Mouse (Mus musculus) kidney, embryonic 14.5 days (tissue): ENCODE data around the gene Luc7l3. TPM values are rescaled to one million over a fixed set of nuclear protein-coding genes. Genes with fewer than 3 reads are reported as not detected.

Experiments used
- ATAC-seq: fragments of 200-750 bp; cut with Nextera tagmentation; 2 replicates; pipeline ENCODE4 v1.8.0; 2017; ENCODE audit warnings: moderate number of reproducible peaks, mild to moderate bottlenecking, moderate TSS enrichment, moderate library complexity; ENCODE audit not compliant: low FRiP score, low TSS enrichment
- H3K27ac ChIP-seq: fragments of 300-500 bp; sonication (generic); 2 replicates; pipeline ENCODE4 v1.5.1; 2014; ENCODE audit warnings: low read depth, mild to moderate bottlenecking, low read length, moderate library complexity, mixed read lengths
- H3K27me3 ChIP-seq: fragments of 300-500 bp; sonication (generic); 2 replicates; pipeline ENCODE4 v1.6.1; 2014; ENCODE audit warnings: mild to moderate bottlenecking, low read length; ENCODE audit not compliant: control insufficient read depth, insufficient read depth
- H3K36me3 ChIP-seq: fragments of 300-500 bp; sonication (generic); 2 replicates; pipeline ENCODE4 v1.6.1; 2014; ENCODE audit warnings: low read length, mixed read lengths; ENCODE audit not compliant: control insufficient read depth, insufficient read depth
- H3K4me1 ChIP-seq: fragments of 300-500 bp; sonication (generic); 2 replicates; pipeline ENCODE4 v1.6.1; 2014; ENCODE audit warnings: low read length, mixed read lengths; ENCODE audit not compliant: control insufficient read depth, insufficient read depth
- H3K4me2 ChIP-seq: fragments of 300-500 bp; sonication (generic); replicated peaks from 2 replicates; pipeline ENCODE4 v1.6.1; 2014; ENCODE audit warnings: low read depth, mild to moderate bottlenecking, low read length
- H3K4me3 ChIP-seq: fragments of 300-500 bp; sonication (generic); 2 replicates; pipeline ENCODE4 v1.5.1; 2014; ENCODE audit warnings: mild to moderate bottlenecking, low read length
- H3K9ac ChIP-seq: fragments of 300-500 bp; sonication (generic); 2 replicates; pipeline ENCODE4 v1.6.1; 2014; ENCODE audit warnings: low read depth, mild to moderate bottlenecking, low read length, moderate library complexity
- H3K9me3 ChIP-seq: fragments of 300-500 bp; sonication (generic); 2 replicates; pipeline ENCODE4 v1.6.1; 2016; ENCODE audit warnings: low read length; ENCODE audit not compliant: control insufficient read depth
- WGBS: fragments of 180-500 bp; shearing (Covaris S2); extraction: QIAGEN DNeasy Blood & Tissue Kit; methylation state at CpG from one replicate; pipeline ENCODE4 v1.1.7; 2014; 5-methylcytosine and 5-hydroxymethylcytosine counted together
- polyA plus RNA-seq: library from polyadenylated mRNA; unstranded; fragments of >200 nt; fragmentation: Nextera tagmentation; extraction: Ambion mirVana; gene quantifications from 2 replicates; pipeline ENCODE4 v1.2.1, GENCODE M21; 2014

Gene Luc7l3
- 106 and 147 TPM in 2 replicates for polyA plus RNA-seq

DNA sequence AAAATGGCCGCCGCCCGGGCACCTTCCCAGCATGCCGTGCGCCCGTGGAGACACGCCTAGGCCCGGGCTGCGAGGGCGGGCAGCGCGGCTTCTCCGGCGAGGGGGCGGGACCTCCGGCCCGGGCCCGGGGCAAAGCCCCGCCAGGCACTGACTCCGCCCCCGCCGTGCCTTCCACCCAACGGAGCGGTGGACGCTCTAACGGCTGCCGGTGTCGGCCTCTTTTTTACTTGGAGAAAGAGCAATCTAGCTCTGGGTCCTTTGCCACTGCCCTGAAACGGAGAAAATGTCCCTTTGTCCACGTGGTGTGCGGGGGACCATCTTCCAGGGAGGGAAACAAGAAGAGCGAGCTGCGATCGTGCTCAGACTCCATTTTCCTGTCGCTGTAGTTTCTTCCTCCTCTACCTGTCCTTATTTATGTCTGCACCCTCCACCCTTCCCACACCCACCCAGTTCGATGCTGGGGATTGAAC, at the start of gene Luc7l3:
TSS of gene Luc7l3 (minus strand) at position 58 of the 470 bp plus-strand sequence.
- H3K4me2 ChIP-seq = peak within 1 kb of the TSS; percentile 77
- peak within 1 kb of the TSS; percentile 95 for H3K4me3 ChIP-seq
- H3K9ac ChIP-seq = peak within 1 kb of the TSS; percentile 98
- no peaks in the 10 kb centered on the region for H3K36me3 ChIP-seq
- WGBS = under 1% methylated on average over 36 of the region's 36 CpGs
- no peaks in the 10 kb centered on the region for H3K27me3 ChIP-seq
- peaks cover 18% of the 10 kb centered on the region for H3K4me1 ChIP-seq
- H3K27ac ChIP-seq = peak within 1 kb of the TSS; percentile 99
- peak; percentile 95 for ATAC-seq
- H3K9me3 ChIP-seq = no peaks in the 10 kb centered on the region

GRCm38 (mm10) chr11:94370809-94371208, 49.0 kb upstream of the Luc7l3 start:
- Histone ChIP-seq H3K27me3 (no peaks in the 10 kb centered on the region), H3K9me3 (no peaks in the 10 kb centered on the region), H3K4me1 (no peaks in the 10 kb centered on the region), H3K4me3 (no peak overlapping the region), H3K4me2 (no peak overlapping the region), H3K9ac (no peak overlapping the region), H3K27ac (no peak overlapping the region), H3K36me3 (no peaks in the 10 kb centered on the region)
- WGBS = 9% methylated on average over 5 of the region's 5 CpGs
- ATAC-seq = no peak

DNA sequence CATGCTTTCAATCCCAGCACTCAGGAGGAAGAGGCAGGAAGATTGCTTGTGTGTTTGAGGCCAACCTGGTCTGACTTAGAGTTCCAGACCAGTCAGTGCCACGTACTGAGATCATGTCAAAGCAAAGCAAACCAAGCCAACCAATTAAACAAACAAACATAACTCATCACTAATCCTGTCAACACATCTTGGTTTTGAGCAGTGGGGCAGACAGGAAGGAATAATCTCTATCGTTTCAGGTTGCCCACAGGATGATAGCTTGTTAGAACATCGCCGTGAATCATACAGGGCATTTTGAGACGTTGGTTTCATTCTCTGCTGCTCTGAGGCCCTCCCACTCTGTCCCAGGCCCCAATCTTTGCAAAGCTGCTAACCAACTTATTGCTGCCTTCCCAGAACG, 48.2 kb upstream of the Luc7l3 start:
- no peaks in the 10 kb centered on the region for H3K9me3 ChIP-seq
- no peak overlapping the region for H3K9ac ChIP-seq
- no peak for ATAC-seq
- H3K27me3 ChIP-seq = no peaks in the 10 kb centered on the region
- no peaks in the 10 kb centered on the region for H3K36me3 ChIP-seq
- H3K4me1 ChIP-seq = no peaks in the 10 kb centered on the region
- no peak overlapping the region for H3K4me3 ChIP-seq
- no peak overlapping the region for H3K27ac ChIP-seq
- no peak overlapping the region for H3K4me2 ChIP-seq
- WGBS = 75% methylated on average over 6 of the region's 6 CpGs

DNA sequence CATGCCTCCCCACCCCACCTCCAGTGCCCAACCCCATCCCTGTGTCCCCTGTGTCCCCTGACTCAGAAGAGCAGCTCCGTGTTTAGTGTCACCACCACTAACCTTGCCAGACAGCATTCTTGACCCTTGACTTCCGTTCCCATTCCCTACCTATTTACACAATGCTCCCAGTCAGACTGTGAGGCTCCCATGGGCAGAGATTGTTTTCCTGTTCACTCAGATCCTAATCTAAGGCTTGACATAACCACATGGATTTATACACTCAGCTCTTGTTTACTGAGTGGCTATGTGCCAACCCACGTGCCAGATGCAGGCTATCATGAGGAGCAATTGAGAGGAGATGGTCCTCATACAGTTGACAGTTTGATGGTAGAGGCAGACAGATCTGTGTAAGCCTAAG, 43.6 kb upstream of the Luc7l3 start:
- Histone ChIP-seq H3K27me3 (no peaks in the 10 kb centered on the region), H3K27ac (no peak overlapping the region), H3K4me3 (no peak overlapping the region), H3K9ac (no peak overlapping the region), H3K9me3 (no peaks in the 10 kb centered on the region), H3K36me3 (no peaks in the 10 kb centered on the region), H3K4me2 (no peak overlapping the region), H3K4me1 (no peaks in the 10 kb centered on the region)
- 49% methylated on average over 3 of the region's 3 CpGs for WGBS
- no peak for ATAC-seq

- Histone ChIP-seq H3K9ac (no peak overlapping the region), H3K4me2 (no peak overlapping the region), H3K27ac (no peak overlapping the region), H3K4me3 (no peak overlapping the region), H3K4me1 (no peaks in the 10 kb centered on the region), H3K27me3 (no peaks in the 10 kb centered on the region), H3K9me3 (no peaks in the 10 kb centered on the region), H3K36me3 (no peaks in the 10 kb centered on the region)
- 83% methylated on average over 7 of the region's 7 CpGs for WGBS
- ATAC-seq = 0 out of 2 replicates have a peak, but pooled peaks have one; percentile 20
Observed at GRCm38 (mm10) chr11:94363690-94364089, 41.9 kb upstream of the Luc7l3 start.

DNA sequence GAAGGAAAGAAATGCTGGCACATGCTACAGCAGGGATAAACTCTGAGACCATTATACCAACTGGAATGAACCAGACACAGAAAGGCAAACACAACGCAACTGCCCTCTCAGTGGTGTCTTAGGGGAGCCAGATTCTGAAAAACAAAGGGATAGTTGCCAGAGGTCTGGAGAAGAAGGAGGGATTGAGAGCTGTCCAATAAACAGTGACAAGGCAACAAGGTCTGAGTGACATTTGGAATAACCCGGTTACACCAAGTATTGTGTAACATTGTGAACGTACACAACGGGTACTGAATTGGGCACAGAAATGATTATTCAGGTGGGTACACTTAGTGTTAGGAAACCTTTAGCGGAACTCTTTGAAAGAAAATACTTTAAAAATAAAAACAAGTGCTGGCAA, 40.3 kb upstream of the Luc7l3 start:
- H3K4me2 ChIP-seq = no peak overlapping the region
- no peak for ATAC-seq
- 94% methylated on average over 5 of the region's 5 CpGs for WGBS
- no peaks in the 10 kb centered on the region for H3K4me1 ChIP-seq
- no peak overlapping the region for H3K9ac ChIP-seq
- H3K27ac ChIP-seq = no peak overlapping the region
- H3K4me3 ChIP-seq = no peak overlapping the region
- H3K27me3 ChIP-seq = no peaks in the 10 kb centered on the region
- H3K36me3 ChIP-seq = no peaks in the 10 kb centered on the region
- no peaks in the 10 kb centered on the region for H3K9me3 ChIP-seq

DNA sequence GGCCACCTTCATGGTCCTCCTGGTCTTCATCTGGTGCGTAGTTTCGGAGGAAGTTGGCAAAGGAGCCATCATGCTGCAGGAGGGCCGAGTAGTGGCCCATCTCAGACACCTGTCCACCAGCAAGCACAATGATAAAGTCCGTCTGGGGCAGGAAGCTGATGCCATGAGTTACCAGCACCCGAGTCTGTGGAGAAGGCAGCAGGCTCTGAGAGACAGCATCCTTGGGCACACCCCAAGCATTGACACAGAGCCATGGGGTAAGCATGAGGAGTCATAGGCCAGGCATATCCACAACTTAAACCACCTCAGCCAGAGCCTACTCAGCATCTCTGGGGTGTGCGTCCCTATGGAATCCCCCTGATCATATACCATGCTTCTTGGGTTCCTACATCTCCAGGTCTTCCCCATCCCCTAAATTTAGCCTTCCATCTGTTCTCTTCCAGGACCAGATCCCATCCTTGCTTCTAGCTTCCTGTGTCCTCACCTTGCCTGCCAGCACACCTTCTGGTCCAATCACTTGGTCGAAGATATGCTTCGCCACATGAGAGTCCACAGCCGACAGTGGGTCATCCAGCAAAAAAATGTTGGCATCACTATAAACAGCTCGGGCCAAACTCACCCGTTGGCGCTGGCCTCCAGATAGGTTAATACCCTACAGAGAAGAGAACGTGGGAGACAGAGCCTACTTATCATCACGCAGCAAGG, 39.5 kb upstream of the Luc7l3 start:
- no peaks in the 10 kb centered on the region for H3K36me3 ChIP-seq
- H3K4me2 ChIP-seq = no peak overlapping the region
- H3K9me3 ChIP-seq = no peaks in the 10 kb centered on the region
- ATAC-seq = no peak
- H3K4me1 ChIP-seq = no peaks in the 10 kb centered on the region
- no peak overlapping the region for H3K9ac ChIP-seq
- 91% methylated on average over 14 of the region's 14 CpGs for WGBS
- H3K27me3 ChIP-seq = no peaks in the 10 kb centered on the region
- H3K4me3 ChIP-seq = no peak overlapping the region
- H3K27ac ChIP-seq = no peak overlapping the region

DNA sequence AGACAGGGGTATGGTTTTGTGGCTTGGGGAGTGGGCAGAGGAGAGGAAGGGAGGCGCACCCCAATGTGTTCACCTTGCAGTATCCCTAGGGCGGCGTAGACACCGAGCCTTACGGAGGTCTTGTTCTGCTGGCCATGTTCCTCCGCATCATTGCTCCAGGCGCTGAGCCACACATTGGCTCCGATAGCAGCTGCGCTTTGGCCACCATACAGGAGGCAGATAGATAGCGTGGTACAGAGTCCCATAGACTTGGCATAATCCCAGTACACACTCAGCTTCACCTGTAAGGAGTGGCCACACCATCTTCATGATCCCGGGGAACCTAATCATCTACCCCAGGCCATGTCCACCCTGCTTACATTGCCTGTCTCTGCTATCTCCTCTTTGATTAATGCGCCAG, 37.4 kb upstream of the Luc7l3 start:
- ATAC-seq = no peak
- no peaks in the 10 kb centered on the region for H3K27me3 ChIP-seq
- no peaks in the 10 kb centered on the region for H3K9me3 ChIP-seq
- H3K4me1 ChIP-seq = no peaks in the 10 kb centered on the region
- no peaks in the 10 kb centered on the region for H3K36me3 ChIP-seq
- no peak overlapping the region for H3K27ac ChIP-seq
- no peak overlapping the region for H3K4me3 ChIP-seq
- WGBS = 96% methylated on average over 12 of the region's 12 CpGs
- no peak overlapping the region for H3K9ac ChIP-seq
- no peak overlapping the region for H3K4me2 ChIP-seq

GRCm38 (mm10) chr11:94355521-94356217, 33.9 kb upstream of the Luc7l3 start:
- H3K9ac ChIP-seq = no peak overlapping the region
- no peak overlapping the region for H3K27ac ChIP-seq
- H3K4me3 ChIP-seq = no peak overlapping the region
- H3K9me3 ChIP-seq = no peaks in the 10 kb centered on the region
- H3K4me2 ChIP-seq = no peak overlapping the region
- peaks cover 7% of the 10 kb centered on the region; the same call in 1 of the 2 replicates for H3K4me1 ChIP-seq
- WGBS = 85% methylated on average over 9 of the region's 9 CpGs
- ATAC-seq = no peak
- no peaks in the 10 kb centered on the region for H3K36me3 ChIP-seq
- no peaks in the 10 kb centered on the region; the same call in 1 of the 2 replicates for H3K27me3 ChIP-seq
